In the genomic region with DNA sequence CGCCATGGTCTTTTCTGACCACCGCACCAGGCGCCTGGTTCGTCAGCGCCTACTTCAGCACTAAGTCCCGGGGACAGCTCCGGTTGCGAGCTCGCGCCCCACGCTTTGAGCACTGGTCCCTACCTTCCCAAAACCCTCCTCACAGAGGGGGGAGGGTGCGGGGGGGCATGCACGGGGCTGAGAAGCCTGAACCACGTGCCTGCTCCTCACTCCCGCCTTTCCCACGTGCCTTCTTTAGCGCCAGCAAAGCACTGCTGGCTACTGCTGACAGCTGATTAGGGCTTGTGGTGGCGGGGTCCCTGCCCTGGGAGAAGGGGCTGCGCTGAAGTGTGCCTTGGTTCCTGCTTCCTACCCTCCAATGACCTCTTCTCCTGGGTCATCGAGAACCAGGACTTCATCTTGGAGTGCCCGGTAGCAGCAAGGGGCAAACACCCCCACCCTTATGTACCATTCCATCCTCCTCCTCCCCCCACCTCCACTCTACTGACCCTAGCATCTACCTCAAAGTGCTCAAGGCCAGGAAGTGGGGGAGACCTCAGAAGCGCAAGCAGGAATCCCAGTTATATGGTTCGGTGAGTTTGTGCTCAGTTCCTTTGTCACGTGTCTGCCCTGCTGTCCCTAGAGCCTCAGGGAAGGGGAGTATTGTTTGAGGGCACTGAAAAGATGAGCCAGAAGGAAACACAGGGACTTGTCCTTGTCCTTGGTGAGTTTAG, we compare ENCODE assay signal across 8 mouse cellular contexts. TPM values are rescaled to one million over a fixed set of nuclear protein-coding genes. Genes with fewer than 3 reads are reported as not detected.
DNase-seq lines count a peak whose midpoint lies in the region; ATAC-seq and TF ChIP-seq lines count a peak whose summit lies in the region.

A gene (minus strand): TSS at position 143 of the 713 bp plus-strand sequence.

- no peaks in the 10 kb centered on the region for H3K36me3 ChIP-seq in midbrain, embryonic 16.5 days (ENCODE audit: control insufficient read depth, insufficient read depth, low read length)

- ATAC-seq in midbrain, embryonic 16.5 days: 0 out of 2 replicates have a peak, but pooled peaks have one; percentile 36
- no peak for ATAC-seq in cerebellum, adult (ENCODE audit: insufficient number of reproducible peaks, low FRiP score, low TSS enrichment)

- DNase-seq in lung, adult 2 months: peak; percentile 27
- DNase-seq in lung, adult 18-20 months: no peak
- DNase-seq in c-Kit-positive CD71-positive TER-119-negative erythroid progenitor cells, embryonic 14.5 days (ENCODE audit: low read depth): peak; percentile 34
- DNase-seq in heart, postnatal 14 days: peak; percentile 55 to 76
- peak; percentile 68 to 81 for DNase-seq in kidney, postnatal 36 days
- no peak for DNase-seq in cerebellum, adult 2 months

- peak within 1 kb of the TSS; percentile 68 for H3K4me2 ChIP-seq in midbrain, embryonic 16.5 days (ENCODE audit: low read length)

- no peak within 1 kb of the TSS for H3K27ac ChIP-seq in midbrain, embryonic 16.5 days (ENCODE audit: low read length)
- H3K27ac ChIP-seq in cerebellum, adult 2 months (ENCODE audit: insufficient read depth, low read length): no peak within 1 kb of the TSS

- WGBS in lung, adult 2 months: 7% methylated on average over 24 of the region's 24 CpGs
- 4% methylated on average over 24 of the region's 24 CpGs for WGBS in midbrain, embryonic 16.5 days
- 13% methylated on average over 24 of the region's 24 CpGs for WGBS in cerebellum, adult 2 months

- H3K4me3 ChIP-seq in lung, adult 2 months (replicated peaks; ENCODE audit: extremely low read depth, low read depth, low read length): no peak within 1 kb of the TSS
- H3K4me3 ChIP-seq in midbrain, embryonic 16.5 days (ENCODE audit: low read depth, low read length): peak within 1 kb of the TSS; percentile 28
- H3K4me3 ChIP-seq in cerebellum, adult 2 months (replicated peaks; ENCODE audit: insufficient read depth, low read depth, low read length): no peak within 1 kb of the TSS

- H3K27me3 ChIP-seq in midbrain, embryonic 16.5 days (ENCODE audit: control insufficient read depth, insufficient read depth, low read depth, low read length): peaks cover 6% of the 10 kb centered on the region
- no peaks in the 10 kb centered on the region for H3K27me3 ChIP-seq in cerebellum, adult 2 months (ENCODE audit: control insufficient read depth, insufficient read depth, low read length)

- intact Hi-C loops in heart, postnatal 14 days (cut with DNase I): no loop called here

- no peak for TF ChIP-seq CTCF in lung, adult 2 months (IDR thresholded peaks at IDR 0.05; ENCODE audit: insufficient read depth, low read length)
- TF ChIP-seq CTCF in cerebellum, adult 2 months (IDR thresholded peaks at IDR 0.05; ENCODE audit: borderline replicate concordance, insufficient read depth, low read depth, low read length): no peak

- peak within 1 kb of the TSS; percentile 50; the same call in 1 of the 2 replicates for H3K9ac ChIP-seq in midbrain, embryonic 16.5 days (ENCODE audit: low read depth, low read length)

- no peak for TF ChIP-seq POLR2A in lung, adult 2 months (IDR thresholded peaks at IDR 0.05; ENCODE audit: borderline replicate concordance, extremely low read depth, low read depth, low read length)
- no peak for TF ChIP-seq POLR2A in cerebellum, adult 2 months (IDR thresholded peaks at IDR 0.05; ENCODE audit: borderline replicate concordance, insufficient read depth, low read length)

- no peaks in the 10 kb centered on the region for H3K4me1 ChIP-seq in lung, adult 2 months (ENCODE audit: control insufficient read depth, insufficient read depth, low read length)
- H3K4me1 ChIP-seq in midbrain, embryonic 16.5 days (ENCODE audit: control insufficient read depth, insufficient read depth, low read length): peaks cover 17% of the 10 kb centered on the region
- H3K4me1 ChIP-seq in cerebellum, adult 2 months (ENCODE audit: control insufficient read depth, insufficient read depth, low read length): peaks cover 20% of the 10 kb centered on the region

- no peaks in the 10 kb centered on the region for H3K9me3 ChIP-seq in midbrain, embryonic 16.5 days (replicated peaks; ENCODE audit: control insufficient read depth, low read length, poor library complexity, severe bottlenecking)

RNA-seq across cellular contexts. Expression of the gene that starts here (rescaled TPM):
- polyA plus RNA-seq in lung, adult 2 months (2012; rRNA removed): not detected in 2 replicates
- total RNA-seq in heart, postnatal 14 days (2021): not detected
- 0.46 and 1.3 TPM in 2 replicates for polyA plus RNA-seq in midbrain, embryonic 16.5 days (2015; fragmentation: Nextera tagmentation; extraction: Ambion mirVana)
- 1.4 and 1.5 TPM in 2 replicates for polyA plus RNA-seq in cerebellum, adult 2 months (2012; rRNA removed)

Comparison
In these comparisons a context has a peak if more than half of its experiments do, and no peak if none do; other contexts are left out.
1. Peak in DNase-seq in lung, adult 2 months; RNA of the gene not detected or under 1 TPM.
2. Peak in DNase-seq in heart, postnatal 14 days; RNA of the gene not detected or under 1 TPM.
3. DNase-seq: peak in c-Kit-positive CD71-positive TER-119-negative erythroid progenitor cells, embryonic 14.5 days (single experiment) and kidney, postnatal 36 days (2 of 2); none in lung, adult 18-20 months (0 of 2) and cerebellum, adult 2 months (0 of 2).